Mouse (Mus musculus) forebrain, embryonic 16.5 days (tissue): Measurements from ENCODE around the gene Msl3l2. TPM values are rescaled to one million over a fixed set of nuclear protein-coding genes. Genes with fewer than 3 reads are reported as not detected.

ENCODE experiments used
- ATAC-seq: fragments of 200-750 bp; cut with Nextera tagmentation; 2 replicates; pipeline ENCODE4 v1.8.0; 2017; ENCODE audit warnings: mild to moderate bottlenecking, moderate library complexity
- H3K27ac ChIP-seq: fragments of 300-500 bp; sonication (generic); 2 replicates; pipeline ENCODE4 v1.5.1; 2014; ENCODE audit warnings: low read length, control low read depth
- H3K27me3 ChIP-seq: fragments of 300-500 bp; sonication (generic); replicated peaks from 2 replicates; pipeline ENCODE4 v1.6.1; 2014; ENCODE audit warnings: low read length; ENCODE audit not compliant: control insufficient read depth, insufficient read depth
- H3K36me3 ChIP-seq: fragments of 300-500 bp; sonication (generic); 2 replicates; pipeline ENCODE4 v1.6.1; 2014; ENCODE audit not compliant: control insufficient read depth, insufficient read depth
- H3K4me1 ChIP-seq: fragments of 300-500 bp; sonication (generic); replicated peaks from 2 replicates; pipeline ENCODE4 v1.6.1; 2014; ENCODE audit warnings: low read length; ENCODE audit not compliant: control insufficient read depth, insufficient read depth
- H3K4me2 ChIP-seq: fragments of 300-500 bp; sonication (generic); 2 replicates; pipeline ENCODE4 v1.6.1; 2014; ENCODE audit warnings: mild to moderate bottlenecking, low read length, control low read depth
- H3K4me3 ChIP-seq: fragments of 300-500 bp; sonication (generic); replicated peaks from 2 replicates; pipeline ENCODE4 v1.5.1; 2014; ENCODE audit warnings: mild to moderate bottlenecking, low read length, control low read depth
- H3K9ac ChIP-seq: fragments of 300-500 bp; sonication (generic); replicated peaks from 2 replicates; pipeline ENCODE4 v1.6.1; 2014; ENCODE audit warnings: low read depth, low read length, control low read depth
- H3K9me3 ChIP-seq: fragments of 300-500 bp; sonication (generic); 2 replicates; pipeline ENCODE4 v1.6.1; 2016; ENCODE audit warnings: low read length; ENCODE audit not compliant: control insufficient read depth
- WGBS: fragments of 180-500 bp; shearing (Covaris S2); extraction: QIAGEN DNeasy Blood & Tissue Kit; methylation state at CpG from one replicate; pipeline ENCODE4 v1.1.7; 2014; 5-methylcytosine and 5-hydroxymethylcytosine counted together
- polyA plus RNA-seq: library from polyadenylated mRNA; unstranded; fragments of >200 nt; fragmentation: Nextera tagmentation; extraction: Ambion mirVana; gene quantifications from 2 replicates; pipeline ENCODE4 v1.2.1, GENCODE M21; 2015

Msl3l2 gene
- polyA plus RNA-seq, 1 experiment from 2014 or later: 10.8 TPM

DNA sequence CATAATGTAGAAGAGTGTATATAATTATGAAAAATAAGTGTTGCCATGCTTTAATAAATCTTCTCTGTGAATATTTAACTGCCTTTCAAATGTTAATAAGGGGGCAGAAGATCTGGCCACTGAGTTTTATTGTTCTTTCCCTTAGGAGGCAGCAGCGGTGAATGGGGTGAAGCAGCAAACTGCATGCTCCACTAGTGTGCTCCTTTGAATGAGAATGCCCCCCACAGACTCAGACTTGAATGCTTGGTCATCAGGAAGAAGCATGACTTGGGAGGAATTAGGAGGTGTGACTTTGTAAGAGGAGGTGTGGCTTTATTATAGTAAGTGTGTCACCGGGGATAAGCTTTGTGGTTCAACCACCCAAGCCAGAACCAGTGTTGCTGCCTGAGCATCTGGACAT, 52.0 kb downstream of the Msl3l2 start:
- peak; percentile 49 for ATAC-seq
- Histone ChIP-seq H3K4me1 (0 out of 2 replicates have a peak, but pooled peaks cover 2% of the 10 kb centered on the region), H3K9ac (no peak overlapping the region), H3K4me3 (no peak overlapping the region), H3K4me2 (no peak overlapping the region), H3K27ac (no peak overlapping the region), H3K9me3 (no peaks in the 10 kb centered on the region), H3K36me3 (no peaks in the 10 kb centered on the region), H3K27me3 (no peaks in the 10 kb centered on the region)
- WGBS: 15% methylated on average over 2 of the region's 2 CpGs

DNA sequence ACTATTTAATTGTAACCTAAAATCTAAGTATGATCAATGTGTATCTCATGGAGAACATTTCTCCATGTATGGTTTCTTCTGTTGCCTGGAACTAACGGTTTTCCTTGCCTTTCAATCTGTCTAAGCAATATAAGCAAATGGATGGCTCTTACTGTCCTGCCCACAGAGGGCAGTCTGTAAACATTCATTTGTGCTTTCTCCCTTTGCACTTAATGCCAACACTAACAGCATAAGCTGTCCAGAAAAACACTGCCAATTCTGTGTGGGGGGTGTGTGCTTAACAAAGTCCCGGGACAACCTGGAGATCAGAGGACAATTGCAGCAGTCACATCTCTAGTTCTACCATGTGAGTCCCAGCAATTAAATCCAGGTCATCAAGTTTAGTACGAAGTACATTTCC, 57.7 kb downstream of the Msl3l2 start:
- no peak for ATAC-seq
- 40% methylated on average over 3 of the region's 3 CpGs for WGBS
- no peaks in the 10 kb centered on the region for H3K36me3 ChIP-seq
- H3K27me3 ChIP-seq: no peaks in the 10 kb centered on the region
- no peaks in the 10 kb centered on the region for H3K4me1 ChIP-seq
- H3K4me3 ChIP-seq: no peak overlapping the region
- H3K4me2 ChIP-seq: no peak overlapping the region
- no peak overlapping the region for H3K9ac ChIP-seq
- no peaks in the 10 kb centered on the region for H3K9me3 ChIP-seq
- no peak overlapping the region for H3K27ac ChIP-seq

DNA sequence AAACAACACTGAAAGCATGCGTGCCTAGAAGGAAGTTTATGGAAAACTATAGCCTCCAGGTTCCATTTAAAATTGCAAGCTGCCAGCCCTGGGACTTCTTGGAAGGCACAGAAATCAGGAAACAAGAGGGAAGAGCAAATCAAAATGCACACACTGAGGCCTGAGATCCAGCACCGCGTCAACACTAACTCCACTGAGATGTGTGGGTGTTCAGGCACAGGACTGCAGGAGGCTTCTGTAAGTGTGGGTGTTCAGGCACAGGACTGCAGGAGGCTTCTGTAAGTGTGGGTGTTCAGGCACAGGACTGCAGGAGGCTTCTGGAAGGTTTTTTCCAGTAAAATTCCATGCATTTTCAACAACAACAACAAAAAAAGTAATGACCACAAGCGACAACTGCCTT, 59.0 kb downstream of the Msl3l2 start:
- H3K27ac ChIP-seq: no peak overlapping the region
- H3K4me2 ChIP-seq: no peak overlapping the region
- H3K36me3 ChIP-seq: no peaks in the 10 kb centered on the region
- H3K9ac ChIP-seq: no peak overlapping the region
- no peaks in the 10 kb centered on the region for H3K27me3 ChIP-seq
- H3K4me3 ChIP-seq: no peak overlapping the region
- H3K9me3 ChIP-seq: no peaks in the 10 kb centered on the region
- no peak for ATAC-seq
- H3K4me1 ChIP-seq: no peaks in the 10 kb centered on the region
- WGBS: 84% methylated on average over 4 of the region's 4 CpGs

Other genes with a start within 250 kb of the Msl3l2 start
- gene Tbc1d32, start 121.8 kb downstream of the Msl3l2 start, polyA plus RNA-seq: 3.7 and 3.8 TPM in 2 replicates